Mouse (Mus musculus): Measurements from ENCODE around the gene Tomm40.

Gene Tomm40

DNA sequence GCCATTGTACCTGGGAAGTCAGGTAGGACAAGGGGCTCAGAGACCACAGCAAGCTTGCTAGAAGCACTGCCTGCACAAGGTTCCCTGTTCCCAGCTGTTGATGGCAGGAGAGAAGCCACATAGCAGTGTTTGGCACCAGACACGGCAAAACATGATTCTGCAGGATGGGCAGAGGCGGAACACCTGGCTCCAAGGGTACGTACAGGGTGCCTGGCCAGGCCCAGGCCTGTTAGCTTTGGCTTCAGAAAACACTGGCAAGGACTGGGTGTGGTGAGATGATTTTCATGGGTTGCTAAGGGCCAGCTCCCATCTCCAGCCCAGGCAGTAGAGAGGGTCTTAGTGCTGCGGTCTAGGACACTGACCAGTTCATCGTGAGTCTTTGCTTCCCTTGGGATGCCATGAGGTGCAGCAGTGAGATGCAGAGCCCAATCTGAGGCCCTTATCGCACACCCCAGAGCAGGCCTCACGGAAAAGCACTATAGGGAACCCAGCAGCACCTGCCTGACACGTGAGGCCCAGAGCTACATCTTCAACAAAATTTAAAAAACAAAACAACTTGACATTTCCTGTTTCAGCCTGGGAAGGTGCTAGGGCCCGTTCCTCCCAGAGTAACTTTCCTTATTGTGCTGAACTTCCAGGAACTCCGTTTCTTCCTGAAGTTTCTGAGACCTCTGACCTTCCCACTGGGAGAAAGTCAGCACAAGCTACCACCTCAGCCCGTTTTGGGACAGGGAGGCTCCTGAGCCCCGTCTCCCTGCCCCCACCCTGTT, 14.8 kb downstream of the Tomm40 start:
- no peak; the same call in 1 of the 2 replicates for TF ChIP-seq GATA4 (IDR thresholded peaks at IDR 0.05; ENCODE audit: insufficient replicate concordance, low read length)

DNA sequence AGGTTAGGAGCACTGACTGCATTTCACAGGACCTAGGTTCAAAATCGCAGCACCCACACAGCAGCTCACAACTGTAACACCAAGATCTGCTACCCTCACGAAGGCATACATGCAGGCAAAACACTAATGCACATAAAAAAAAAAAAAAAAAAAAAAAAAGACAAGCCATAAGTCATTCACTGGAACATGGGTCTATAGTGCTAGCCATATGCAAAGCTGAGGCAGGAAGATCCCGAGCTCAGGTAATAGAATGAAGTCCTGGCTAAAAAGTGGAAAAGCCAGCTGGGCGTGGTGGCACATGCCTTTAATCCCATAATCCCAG, 15.4 kb downstream of the Tomm40 start:
- no peak for TF ChIP-seq GATA4 (IDR thresholded peaks at IDR 0.05; ENCODE audit: insufficient replicate concordance, low read length)

- no peak; the same call in 1 of the 2 replicates for TF ChIP-seq GATA4 (IDR thresholded peaks at IDR 0.05; ENCODE audit: insufficient replicate concordance, low read length)
Measured at GRCm38 (mm10) chr7:19698907-19699826, 16.1 kb downstream of the Tomm40 start, which contains the start of gene Apoe. Apoe (minus strand) TSS chr7:19699188.

GRCm38 (mm10) chr7:19697949-19698906, 17.0 kb downstream of the Tomm40 start:
- peak; percentile 28; the same call in 1 of the 2 replicates for TF ChIP-seq GATA4 (IDR thresholded peaks at IDR 0.05; ENCODE audit: insufficient replicate concordance, low read length)

DNA sequence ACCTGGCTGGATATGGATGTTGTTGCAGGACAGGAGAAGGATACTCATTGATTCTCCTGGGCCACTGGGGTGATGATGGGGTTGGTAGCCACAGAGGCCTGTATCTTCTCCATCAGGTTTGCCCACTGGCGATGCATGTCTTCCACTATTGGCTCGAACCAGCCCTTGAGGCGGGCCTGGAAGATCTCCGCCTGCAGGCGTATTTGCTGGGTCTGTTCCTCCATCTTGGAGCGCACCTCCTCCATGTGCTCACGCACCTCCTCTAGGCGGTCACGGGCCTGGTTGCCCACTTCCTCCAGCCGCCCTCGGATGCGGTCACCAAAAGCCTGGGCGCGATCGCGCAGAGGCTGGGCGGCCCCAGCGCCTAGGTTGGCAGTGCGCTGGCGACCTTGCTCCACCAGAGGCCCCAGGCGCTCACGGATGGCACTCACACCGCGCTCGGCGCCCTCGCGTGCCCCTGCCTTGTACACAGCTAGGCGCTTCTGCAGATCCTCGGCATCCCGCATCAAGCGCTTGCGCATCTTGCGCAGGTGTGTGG, 18.8 kb downstream of the Tomm40 start:
- TF ChIP-seq GATA4 (IDR thresholded peaks at IDR 0.05; ENCODE audit: insufficient replicate concordance, low read length): no peak

DNA sequence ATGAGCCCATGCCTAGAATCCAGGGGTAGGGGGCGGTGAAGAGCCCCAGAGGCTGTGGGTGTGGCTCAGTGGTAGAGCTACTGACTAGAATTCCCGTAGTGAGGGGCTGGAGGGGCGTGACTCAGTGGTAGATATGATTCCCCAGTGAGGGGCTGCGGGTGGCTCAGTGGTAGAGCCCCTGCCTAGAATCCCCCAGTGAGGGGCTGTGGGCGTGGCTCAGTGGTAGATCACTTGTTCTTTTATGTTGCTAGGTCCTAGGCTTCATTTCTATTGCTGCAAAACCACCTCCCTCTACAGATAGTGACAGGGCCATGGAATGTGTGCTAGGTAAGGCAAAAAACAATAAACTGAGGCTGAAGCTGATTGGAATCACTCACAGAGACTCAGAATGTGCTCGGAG, 19.4 kb downstream of the Tomm40 start:
- TF ChIP-seq GATA4 (IDR thresholded peaks at IDR 0.05; ENCODE audit: insufficient replicate concordance, low read length): no peak

DNA sequence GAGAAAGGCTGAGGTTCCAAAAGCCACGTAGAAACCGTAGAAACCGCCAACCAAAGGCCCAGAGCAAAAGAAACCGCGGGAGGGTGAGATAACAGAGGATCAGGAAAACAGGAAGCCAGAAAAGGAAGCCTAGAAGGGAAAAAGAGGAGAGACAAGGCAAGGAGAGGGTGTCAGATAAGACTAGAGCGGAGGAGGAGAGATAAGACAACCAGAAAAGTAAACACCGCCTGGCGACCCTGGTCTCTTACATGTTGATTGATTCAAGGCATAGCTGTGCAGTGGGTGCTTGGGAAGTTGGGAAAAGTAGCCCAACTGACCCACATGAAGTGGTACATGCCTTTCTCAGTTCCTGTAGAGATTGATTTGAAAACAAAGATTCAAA, 20.0 kb downstream of the Tomm40 start:
- peak; percentile 88 for TF ChIP-seq GATA4 (IDR thresholded peaks at IDR 0.05; ENCODE audit: insufficient replicate concordance, low read length)

GRCm38 (mm10) chr7:19694336-19695212, 20.7 kb downstream of the Tomm40 start:
- no peak for TF ChIP-seq GATA4 (IDR thresholded peaks at IDR 0.05; ENCODE audit: insufficient replicate concordance, low read length)

DNA sequence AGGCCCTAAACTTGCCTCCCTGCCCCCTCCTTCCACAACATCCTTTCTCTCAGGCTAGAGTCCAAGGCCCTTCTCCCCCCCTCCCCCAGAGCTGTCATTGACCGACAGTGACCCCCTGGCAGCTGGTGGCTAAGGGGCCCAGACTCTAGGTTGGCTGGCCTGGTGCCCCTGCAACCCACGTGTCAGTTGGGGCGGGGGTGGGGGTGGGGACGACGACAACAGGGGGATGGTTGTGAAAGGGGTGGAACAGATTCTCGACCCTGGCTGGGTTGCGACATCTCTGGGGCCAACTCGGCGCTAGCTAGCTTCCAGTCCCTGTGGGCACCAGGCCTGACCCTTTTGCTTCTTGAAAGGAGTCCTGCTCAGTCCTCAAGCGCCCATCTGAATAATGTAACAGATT, 21.8 kb downstream of the Tomm40 start:
- no peak for TF ChIP-seq GATA4 (IDR thresholded peaks at IDR 0.05; ENCODE audit: insufficient replicate concordance, low read length)

GRCm38 (mm10) chr7:19691873-19692865, 23.1 kb downstream of the Tomm40 start, which contains the start of gene Apoc1:
Apoc1 (minus strand) TSS chr7:19692660.
- no peak for TF ChIP-seq GATA4 (IDR thresholded peaks at IDR 0.05; ENCODE audit: insufficient replicate concordance, low read length)

DNA sequence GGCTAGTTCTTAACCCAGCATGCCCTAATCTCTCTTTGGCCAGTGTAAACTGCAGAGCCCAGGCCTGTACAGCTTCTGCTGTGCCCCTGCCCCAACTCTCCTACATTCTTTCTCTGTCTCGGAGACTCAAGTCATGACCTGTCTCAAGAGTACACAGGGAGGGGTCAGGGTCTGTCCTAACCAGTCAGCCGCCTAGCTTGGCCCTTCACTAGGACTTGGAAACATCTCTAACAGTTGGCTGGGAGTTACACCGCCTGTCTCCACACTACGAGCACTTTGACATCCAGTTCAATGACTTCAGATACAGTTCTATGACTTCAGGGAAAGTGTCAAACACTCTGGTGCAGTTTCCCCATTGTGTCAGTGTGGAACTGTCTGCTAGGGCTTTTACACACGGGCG, 23.8 kb downstream of the Tomm40 start:
- no peak for TF ChIP-seq GATA4 (IDR thresholded peaks at IDR 0.05; ENCODE audit: insufficient replicate concordance, low read length)

DNA sequence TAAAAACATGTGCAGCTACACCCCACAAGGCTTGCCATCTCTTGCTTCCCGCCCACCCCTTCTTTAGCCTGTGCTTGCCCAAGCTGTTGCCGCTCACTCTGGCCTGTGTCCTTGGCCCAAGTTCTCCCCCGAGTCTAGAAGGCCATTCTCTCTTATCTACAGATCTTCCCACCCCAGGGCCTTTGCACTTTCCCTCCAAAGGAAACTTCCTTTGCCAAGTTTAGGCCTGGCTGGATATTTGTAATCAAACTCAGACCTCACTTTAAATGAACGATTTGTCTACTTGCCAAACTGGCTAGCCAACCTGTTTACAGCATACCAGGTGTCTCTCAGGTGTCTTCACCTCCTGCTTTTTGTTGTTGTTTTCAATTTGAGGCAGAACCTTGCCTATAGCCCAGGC, 24.4 kb downstream of the Tomm40 start:
- TF ChIP-seq GATA4 (IDR thresholded peaks at IDR 0.05; ENCODE audit: insufficient replicate concordance, low read length): peak; percentile 82; the same call in 1 of the 2 replicates
